Mouse (Mus musculus) G1E (cell line): ENCODE results near the gene Wfdc3. TPM values are rescaled to one million over a fixed set of nuclear protein-coding genes. Genes with fewer than 3 reads are reported as not detected.

Experiments
- ATAC-seq: 2 replicates; pipeline ENCODE4 v1.8.0; 2016; ENCODE audit warnings: mild to moderate bottlenecking; ENCODE audit not compliant: insufficient number of reproducible peaks, poor library complexity, low FRiP score, severe bottlenecking; ENCODE audit errors: extremely low read depth
- DNase-seq: peaks from one replicate; pipeline ENCODE4 v3.0.0; 2012; ENCODE audit warnings: low spot score
- H3K27me3 ChIP-seq: 2 replicates; pipeline ENCODE4 v1.6.1; 2012; ENCODE audit warnings: mild to moderate bottlenecking, low read length, inconsistent platforms; ENCODE audit not compliant: insufficient read depth
- H3K36me3 ChIP-seq: replicated peaks from 2 replicates; pipeline ENCODE3; 2012; ENCODE audit warnings: mild to moderate bottlenecking, inconsistent platforms
- H3K4me1 ChIP-seq: 2 replicates; pipeline ENCODE4 v1.6.1; 2012; ENCODE audit warnings: low read depth, low read length, inconsistent platforms, mixed read lengths; ENCODE audit not compliant: insufficient read depth
- H3K4me3 ChIP-seq: 2 replicates; pipeline ENCODE4 v1.5.1; 2012; ENCODE audit warnings: low read depth, mild to moderate bottlenecking, inconsistent platforms, low read length, moderate library complexity, mixed read lengths
- H3K9me3 ChIP-seq: replicated peaks from 2 replicates; pipeline ENCODE4 v1.6.1; 2012; ENCODE audit warnings: inconsistent platforms
- CTCF ChIP-seq: IDR thresholded peaks from 2 replicates; pipeline ENCODE4 v1.5.1; 2012; ENCODE audit warnings: low read depth, low read length, inconsistent platforms, mixed read lengths
- GATA1 ChIP-seq: IDR thresholded peaks from 2 replicates; pipeline ENCODE4 v1.6.1; 2012; ENCODE audit warnings: borderline replicate concordance, low read length, inconsistent platforms, mixed read lengths
- GATA2 ChIP-seq: IDR thresholded peaks from 2 replicates; pipeline ENCODE4 v1.6.1; 2012; ENCODE audit warnings: low read depth, low read length, inconsistent platforms, borderline replicate concordance
- POLR2AphosphoS5 ChIP-seq: IDR thresholded peaks from 2 replicates; pipeline ENCODE4 v1.6.1; 2012; ENCODE audit warnings: low read depth, low read length, inconsistent platforms; ENCODE audit not compliant: insufficient replicate concordance
- TAL1 ChIP-seq: conservative IDR thresholded peaks from 2 replicates; pipeline ENCODE4 v1.6.1; 2012; ENCODE audit warnings: low read depth, low read length, inconsistent platforms, mixed read lengths
- polyA plus RNA-seq: library from polyadenylated mRNA; stranded (reverse); fragments of >175 nt; gene quantifications from 2 replicates; pipeline ENCODE4 v1.2.3, GENCODE M21; 2012
- total RNA-seq, 2 experiments: library from RNA; stranded (forward) in 1 of 2; stranded (reverse) in 1 of 2; fragments of 200-1000 nt in 1 of 2; fragments of >200 nt in 1 of 2; fragmentation: Nextera tagmentation in 1 of 2; gene quantifications; 2 replicates each; pipeline ENCODE4 v1.2.3; 2014 to 2017

The Wfdc3 gene
- total and polyA plus RNA-seq, 3 experiments: 0.03 to 2.0 (median 0.98) TPM

GRCm38 (mm10) chr2:164790451-164790850 is 44.7 kb upstream of the Wfdc3 start:
- H3K4me1 ChIP-seq: peaks cover 44% of the 10 kb centered on the region
- no peak for DNase-seq
- H3K36me3 ChIP-seq: peaks cover 73% of the 10 kb centered on the region

GRCm38 (mm10) chr2:164788411-164788810 is 42.7 kb upstream of the Wfdc3 start:
- H3K4me3 ChIP-seq: no peak overlapping the region
- no peaks in the 10 kb centered on the region for H3K9me3 ChIP-seq
- peaks cover 54% of the 10 kb centered on the region for H3K36me3 ChIP-seq
- 0 out of 2 replicates have a peak, but pooled peaks cover 3% of the 10 kb centered on the region for H3K27me3 ChIP-seq
- peaks cover 53% of the 10 kb centered on the region for H3K4me1 ChIP-seq
- DNase-seq (no peak), ATAC-seq (no peak)
- TF ChIP-seq POLR2AphosphoS5: no peak
- TF ChIP-seq GATA2: no peak

More at GRCm38 (mm10) chr2:164790451-164790850, 44.7 kb upstream of the Wfdc3 start:
- no peak for ATAC-seq
- Histone ChIP-seq H3K4me3 (no peak overlapping the region), H3K9me3 (no peaks in the 10 kb centered on the region), H3K27me3 (no peaks in the 10 kb centered on the region)
- TF ChIP-seq CTCF (no peak), GATA1 (no peak), POLR2AphosphoS5 (no peak), TAL1 (no peak), GATA2 (no peak)

DNA sequence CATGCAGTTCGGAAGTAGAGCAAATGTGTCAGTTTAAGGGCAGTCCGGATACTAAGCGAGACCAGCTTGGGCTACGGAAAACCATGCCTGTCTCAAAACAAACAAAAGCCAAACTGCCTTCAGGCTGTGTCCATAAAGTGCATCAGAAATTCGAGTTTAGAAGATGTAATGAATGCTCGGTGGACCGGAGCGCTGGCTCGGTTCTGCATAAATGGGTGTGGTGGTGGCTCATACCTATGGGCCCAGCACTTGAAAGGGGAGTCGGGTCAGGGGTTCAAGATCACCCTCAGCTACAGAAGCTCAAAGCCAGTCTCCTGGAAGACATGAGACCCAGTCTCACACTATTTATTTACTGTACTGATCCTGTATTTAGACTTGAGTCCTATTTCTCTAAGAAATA is 42.0 kb upstream of the Wfdc3 start:
- Histone ChIP-seq H3K4me1 (peaks cover 51% of the 10 kb centered on the region), H3K9me3 (no peaks in the 10 kb centered on the region), H3K27me3 (peaks cover 6% of the 10 kb centered on the region), H3K4me3 (no peak overlapping the region), H3K36me3 (peaks cover 48% of the 10 kb centered on the region)
- no peak for TF ChIP-seq TAL1
- TF ChIP-seq GATA2: no peak
- no peak for TF ChIP-seq CTCF
- no peak for TF ChIP-seq GATA1
- no peak for TF ChIP-seq POLR2AphosphoS5
- no peak for DNase-seq
- ATAC-seq: no peak

DNA sequence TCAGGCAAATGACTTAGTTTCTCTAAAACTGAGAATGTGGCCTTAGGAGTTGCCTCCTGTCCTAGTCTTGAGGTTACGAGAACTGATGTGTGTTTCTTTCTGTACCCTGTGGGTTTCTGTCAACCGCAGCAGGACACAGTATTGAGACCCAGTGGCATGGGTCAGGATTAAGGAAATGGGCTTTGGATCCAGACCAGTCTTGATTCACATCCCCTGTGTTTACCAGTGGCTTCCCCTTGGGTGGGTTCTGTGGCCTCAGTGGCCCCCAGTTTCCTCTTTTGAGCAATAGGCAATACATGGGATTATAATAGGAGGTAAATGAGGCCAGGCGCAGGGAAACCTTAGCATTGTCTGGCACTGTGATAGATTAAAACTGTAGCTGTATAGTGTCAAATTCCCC is 41.3 kb upstream of the Wfdc3 start:
- H3K27me3 ChIP-seq: peaks cover 8% of the 10 kb centered on the region
- H3K4me1 ChIP-seq: peaks cover 51% of the 10 kb centered on the region
- no peaks in the 10 kb centered on the region for H3K9me3 ChIP-seq
- peaks cover 40% of the 10 kb centered on the region for H3K36me3 ChIP-seq
- ATAC-seq (no peak), DNase-seq (no peak)
- TF ChIP-seq CTCF (0 out of 2 replicates have a peak, but pooled peaks have one; percentile 2), GATA2 (no peak)
- no peak overlapping the region for H3K4me3 ChIP-seq

DNA sequence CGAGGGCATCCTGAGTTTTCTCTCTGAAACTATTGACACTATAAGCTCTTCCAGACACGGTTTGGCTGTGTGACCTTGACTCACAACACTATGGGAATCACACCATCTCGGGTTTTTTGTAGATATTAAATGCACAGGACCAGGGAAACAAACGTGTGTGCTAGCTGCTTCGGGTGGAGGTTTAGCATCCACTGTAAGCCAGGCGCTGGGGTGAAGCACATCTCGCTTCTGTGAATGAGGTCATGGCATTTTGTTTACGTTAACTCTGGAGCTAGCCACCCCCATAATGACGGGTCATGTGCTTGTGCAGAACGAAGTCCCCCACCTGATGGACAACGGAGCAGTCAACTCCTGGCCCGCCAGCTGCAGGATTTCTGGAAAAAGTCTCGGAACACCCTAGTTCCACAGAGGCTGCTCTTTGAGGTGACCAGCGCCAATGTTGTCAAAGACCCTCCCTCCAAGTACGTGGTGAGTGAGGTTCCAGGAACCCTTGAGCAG is 40.7 kb upstream of the Wfdc3 start:
- no peak for ATAC-seq
- no peak for DNase-seq
- H3K27me3 ChIP-seq: peaks cover 13% of the 10 kb centered on the region

GRCm38 (mm10) chr2:164785481-164786387 is 40.0 kb upstream of the Wfdc3 start, which contains the start of gene Snx21:
Snx21 (plus strand) TSS chr2:164785823.
- DNase-seq (peak; percentile 70), ATAC-seq (peak; percentile 24)
- Histone ChIP-seq H3K9me3 (no peaks in the 10 kb centered on the region), H3K27me3 (peaks cover 15% of the 10 kb centered on the region), H3K4me3 (peak within 1 kb of the TSS; percentile 77), H3K4me1 (peaks cover 48% of the 10 kb centered on the region), H3K36me3 (peaks cover 27% of the 10 kb centered on the region)
- TF ChIP-seq GATA2 (no peak), CTCF (no peak), POLR2AphosphoS5 (no peak), TAL1 (no peak), GATA1 (no peak)

More for the DNA sequence above, 40.7 kb upstream of the Wfdc3 start:
- TF ChIP-seq POLR2AphosphoS5: no peak
- TF ChIP-seq GATA2: no peak
- TF ChIP-seq TAL1: no peak
- no peak for TF ChIP-seq GATA1
- Histone ChIP-seq H3K4me1 (peaks cover 52% of the 10 kb centered on the region), H3K36me3 (peaks cover 34% of the 10 kb centered on the region), H3K9me3 (no peaks in the 10 kb centered on the region), H3K4me3 (peak overlapping the region; percentile 77)
